Mouse (Mus musculus): Measurements from ENCODE around the gene Mrps35. TPM values are rescaled to one million over a fixed set of nuclear protein-coding genes. Genes with fewer than 3 reads are reported as not detected.

The Mrps35 gene
- total RNA-seq, 1 experiment from 2014 or later = 43.6 TPM

DNA sequence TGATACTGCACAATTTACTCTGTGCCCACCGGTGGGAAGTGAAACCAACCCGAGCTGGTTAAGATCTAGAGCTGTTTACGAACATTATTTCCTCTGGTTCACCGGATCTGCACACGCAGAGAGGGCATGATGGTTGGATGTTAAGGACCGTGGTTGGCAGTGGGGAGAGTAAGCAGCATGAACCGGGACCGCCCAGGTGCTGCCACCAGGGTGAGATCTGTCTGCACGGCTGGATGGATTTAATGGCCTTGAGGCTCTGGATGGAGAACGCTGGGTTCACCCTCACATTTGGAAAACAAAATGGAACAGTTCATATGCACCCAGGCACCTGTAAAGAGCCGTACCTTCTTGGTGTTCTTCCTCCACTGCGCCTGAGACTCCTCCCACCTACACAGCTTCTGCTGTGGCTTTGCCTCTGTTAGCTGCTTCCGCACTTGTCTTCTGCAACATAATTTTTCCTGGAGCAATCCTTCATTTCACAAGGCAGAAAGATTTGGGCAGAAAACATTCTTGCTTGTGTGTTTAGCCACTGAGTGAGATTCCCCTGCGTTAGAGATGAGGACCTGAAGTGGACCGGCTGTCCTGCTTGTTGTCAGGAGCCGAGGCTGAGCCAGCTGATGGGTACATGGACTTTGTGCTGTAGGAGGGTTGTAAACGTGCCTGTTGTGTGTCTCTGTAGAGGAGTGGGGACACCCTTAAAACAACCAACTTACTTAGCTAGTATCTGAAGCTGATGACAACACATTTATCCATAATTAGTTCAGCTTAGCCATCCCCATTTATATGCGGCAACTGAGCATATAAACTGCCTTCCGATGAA, 57.1 kb downstream of the Mrps35 start:
- ATAC-seq (replicated peaks in 1 of 2; ENCODE audit: insufficient read depth in 1 of 2, low FRiP score in 2 of 2, low TSS enrichment in 1 of 2, low read depth in 1 of 2, poor library complexity in 2 of 2, severe bottlenecking in 2 of 2) = peak; percentile 67 to 83

DNA sequence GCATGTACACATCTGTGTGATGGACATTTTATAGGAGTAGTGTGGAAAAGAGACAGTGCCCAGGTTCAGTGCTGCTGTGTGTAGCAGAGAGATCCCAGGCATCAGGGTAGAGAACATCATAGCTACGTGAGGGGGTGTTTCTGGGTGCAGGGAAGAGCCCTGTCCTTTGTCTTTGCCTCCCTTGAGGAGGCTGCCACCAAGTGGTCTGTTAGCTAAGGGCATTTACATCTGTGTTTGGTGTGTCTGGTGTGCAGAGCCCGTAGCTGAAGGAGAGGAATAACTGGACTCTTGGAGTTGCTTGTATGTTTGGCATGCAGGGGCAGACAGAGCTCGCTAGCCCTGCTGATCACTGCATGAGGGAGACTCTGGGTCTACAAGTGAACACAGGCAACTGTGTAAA, 59.7 kb downstream of the Mrps35 start:
- no peak for ATAC-seq (replicated peaks in 1 of 2; ENCODE audit: insufficient read depth in 1 of 2, low FRiP score in 2 of 2, low TSS enrichment in 1 of 2, low read depth in 1 of 2, poor library complexity in 2 of 2, severe bottlenecking in 2 of 2)

DNA sequence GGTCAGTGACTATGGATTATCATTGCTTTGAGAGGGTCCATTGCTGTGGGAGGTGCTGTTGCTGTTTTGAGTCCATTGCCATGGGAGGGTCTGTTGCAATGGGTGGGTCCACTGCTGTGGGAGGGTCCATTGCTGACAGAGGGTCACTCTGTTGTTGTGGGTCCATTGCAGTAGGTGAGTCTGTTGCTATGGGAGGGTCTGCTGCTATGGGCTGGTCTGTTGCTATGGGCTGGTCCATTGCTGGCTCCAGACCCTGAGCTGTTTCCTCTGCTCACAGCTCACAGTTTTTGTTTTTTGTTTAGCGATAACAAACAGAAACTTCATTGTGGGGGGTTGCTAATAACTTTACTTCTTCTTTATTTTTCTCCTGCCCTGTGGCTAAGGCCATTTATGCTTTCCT, 63.0 kb downstream of the Mrps35 start:
- no peak for ATAC-seq (replicated peaks in 1 of 2; ENCODE audit: insufficient read depth in 1 of 2, low FRiP score in 2 of 2, low TSS enrichment in 1 of 2, low read depth in 1 of 2, poor library complexity in 2 of 2, severe bottlenecking in 2 of 2)

DNA sequence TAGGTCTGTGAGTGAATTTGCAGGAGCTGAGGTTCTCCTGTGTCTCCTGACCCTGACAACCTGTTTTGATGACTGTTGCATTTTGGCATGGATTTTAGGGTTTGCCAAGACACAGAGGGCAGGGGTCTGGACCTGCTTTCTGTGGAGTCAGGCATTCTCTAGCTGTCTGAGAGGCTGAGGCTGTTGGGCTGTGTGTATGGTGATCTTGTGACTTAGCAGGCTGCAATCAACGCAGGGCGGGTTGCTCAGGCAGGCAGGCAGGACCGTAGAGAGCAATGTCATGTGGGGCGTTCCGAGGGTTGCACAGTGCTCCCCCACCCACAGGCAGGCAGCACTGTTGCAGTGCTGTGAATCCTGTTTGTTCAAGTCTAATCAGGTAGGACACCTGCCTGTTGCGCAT, 64.2 kb downstream of the Mrps35 start:
- ATAC-seq (replicated peaks in 1 of 2; ENCODE audit: insufficient read depth in 1 of 2, low FRiP score in 2 of 2, low TSS enrichment in 1 of 2, low read depth in 1 of 2, poor library complexity in 2 of 2, severe bottlenecking in 2 of 2) = no peak

DNA sequence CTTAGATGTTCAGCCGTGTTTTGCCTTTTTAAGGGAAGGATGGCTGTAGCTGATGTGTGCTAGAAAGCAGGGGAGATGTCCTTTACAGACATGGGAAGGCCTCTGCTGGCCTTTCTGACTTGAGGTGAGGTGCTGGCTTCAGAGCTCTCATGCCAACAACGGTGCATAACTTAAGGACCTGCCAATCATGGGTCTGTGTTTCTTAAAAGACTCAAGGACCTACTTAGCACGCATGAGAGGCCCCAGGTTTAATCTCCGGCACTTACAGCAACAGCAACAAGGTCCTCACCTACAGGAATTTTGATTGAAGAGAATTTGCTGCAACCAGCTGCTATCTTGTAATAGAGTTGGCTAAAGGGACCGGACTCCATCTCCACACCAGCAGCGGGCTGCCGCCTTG, 66.7 kb downstream of the Mrps35 start:
- ATAC-seq (replicated peaks in 1 of 2; ENCODE audit: insufficient read depth in 1 of 2, low FRiP score in 2 of 2, low TSS enrichment in 1 of 2, low read depth in 1 of 2, poor library complexity in 2 of 2, severe bottlenecking in 2 of 2) = no peak

DNA sequence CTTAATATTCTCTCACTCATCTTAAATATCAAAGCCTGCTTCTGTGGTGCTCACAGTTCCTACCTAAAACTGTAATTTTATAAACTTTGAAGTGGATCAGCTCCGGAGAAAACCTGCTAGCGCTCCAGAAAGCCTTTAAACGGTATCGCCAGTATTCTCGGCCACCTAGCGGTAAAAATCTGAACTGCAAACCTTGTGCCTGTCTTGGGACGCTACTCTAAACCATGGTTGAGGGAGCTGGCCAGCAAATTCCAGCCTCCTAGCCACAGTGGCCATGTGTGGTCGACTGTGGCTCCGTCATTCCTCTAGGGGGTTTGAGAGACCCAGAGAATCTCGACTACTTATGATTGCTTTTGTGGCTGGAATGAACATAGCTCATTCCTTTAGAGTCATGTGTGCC, 74.0 kb downstream of the Mrps35 start:
- peak; percentile 76 to 85 for ATAC-seq (replicated peaks in 1 of 2; ENCODE audit: insufficient read depth in 1 of 2, low FRiP score in 2 of 2, low TSS enrichment in 1 of 2, low read depth in 1 of 2, poor library complexity in 2 of 2, severe bottlenecking in 2 of 2)

DNA sequence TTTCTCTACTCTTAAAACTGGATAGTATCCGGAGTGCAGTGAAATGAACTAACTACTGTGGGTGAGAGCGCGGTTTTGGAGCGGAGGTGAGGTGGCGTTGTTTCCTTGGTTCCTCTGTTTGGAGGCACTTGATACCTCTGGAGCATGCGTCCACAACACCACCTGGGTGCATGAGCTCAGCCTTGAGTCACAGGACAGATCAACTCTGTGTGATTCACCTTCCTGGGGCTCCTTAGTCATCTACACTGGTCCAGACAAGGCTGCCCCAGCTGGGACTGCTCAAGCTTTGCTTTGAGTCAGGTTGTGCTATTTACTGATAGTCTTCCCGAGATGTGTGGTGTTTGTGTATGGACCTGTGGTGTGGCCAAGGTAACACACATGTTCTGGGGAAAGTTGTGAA, 75.2 kb downstream of the Mrps35 start:
- no peak for ATAC-seq (replicated peaks in 1 of 2; ENCODE audit: insufficient read depth in 1 of 2, low FRiP score in 2 of 2, low TSS enrichment in 1 of 2, low read depth in 1 of 2, poor library complexity in 2 of 2, severe bottlenecking in 2 of 2)

DNA sequence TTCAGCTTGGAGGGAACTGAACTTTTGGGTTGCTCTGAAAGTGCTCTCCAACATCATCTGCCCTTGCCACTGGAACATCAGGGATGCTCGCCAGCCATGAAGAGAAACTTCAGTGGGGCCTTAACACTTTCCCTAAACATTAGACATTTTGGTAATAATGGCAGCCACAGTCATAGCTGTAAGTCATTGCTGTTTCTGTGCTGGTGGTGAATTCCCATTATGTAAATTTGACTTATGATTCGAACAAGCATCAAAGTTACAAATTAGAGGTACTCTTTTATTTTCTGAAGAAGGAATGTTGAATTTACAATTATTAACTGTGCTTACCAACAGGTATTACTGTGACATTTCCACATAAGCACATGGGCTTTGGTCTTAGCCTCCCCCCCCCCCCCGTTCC, 75.6 kb downstream of the Mrps35 start:
- ATAC-seq (replicated peaks in 1 of 2; ENCODE audit: insufficient read depth in 1 of 2, low FRiP score in 2 of 2, low TSS enrichment in 1 of 2, low read depth in 1 of 2, poor library complexity in 2 of 2, severe bottlenecking in 2 of 2) = no peak

DNA sequence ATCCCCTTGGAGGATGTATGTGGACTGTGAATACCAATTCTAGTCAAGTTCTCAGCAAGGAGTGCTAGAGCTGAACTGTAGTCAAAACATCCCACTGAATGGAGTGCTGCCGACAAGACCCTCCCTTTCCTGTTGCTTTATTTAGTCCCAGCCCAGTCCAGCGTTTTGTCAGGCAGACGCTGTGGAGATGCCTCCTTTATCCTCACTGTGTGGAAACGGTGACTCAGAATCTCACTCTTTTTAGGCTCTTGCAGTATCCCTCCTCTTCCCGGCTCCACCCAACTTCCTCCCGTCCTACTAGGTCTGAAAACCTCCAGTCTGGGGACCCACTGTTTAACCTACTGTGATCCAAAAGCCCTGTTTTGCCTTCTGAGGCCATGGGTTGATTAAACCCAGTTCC, 78.8 kb downstream of the Mrps35 start:
- no peak for ATAC-seq (replicated peaks in 1 of 2; ENCODE audit: insufficient read depth in 1 of 2, low FRiP score in 2 of 2, low TSS enrichment in 1 of 2, low read depth in 1 of 2, poor library complexity in 2 of 2, severe bottlenecking in 2 of 2)

Other genes starting within 250 kb of the Mrps35 start
- not detected in 2 replicates for gene Arntl2, start 246.7 kb upstream of the Mrps35 start, total RNA-seq (2017)
- not detected in 2 replicates for gene Smco2, start 192.7 kb upstream of the Mrps35 start, total RNA-seq (2017)
- gene Ppfibp1, start 154.3 kb upstream of the Mrps35 start, total RNA-seq (2017) = 29.1 and 31.6 TPM in 2 replicates
- gene 1700034J05Rik, start 88.3 kb upstream of the Mrps35 start, total RNA-seq (2017) = 0.38 TPM in 1 of 2 replicates, not detected in the other
- 1.5 TPM in 1 of 2 replicates, not detected in the other for gene Rep15, start 10.2 kb upstream of the Mrps35 start, total RNA-seq (2017)
- gene Mansc4, start 44.3 kb downstream of the Mrps35 start, total RNA-seq (2017) = not detected in 2 replicates
- 7.7 and 14.3 TPM in 2 replicates for gene Klhl42, start 48.6 kb downstream of the Mrps35 start, total RNA-seq (2017)
- not detected in 2 replicates for gene Pthlh, start 221.4 kb downstream of the Mrps35 start, total RNA-seq (2017)